Mouse (Mus musculus) cerebellum, postnatal 25 days (tissue): ENCODE results near the gene Kcnip2.

Experiments
- DNase-seq, 2 experiments: peaks; one replicate each; pipeline ENCODE4 v3.0.0; 2021; ENCODE audit warnings: mixed read lengths in 2 of 2

The Kcnip2 gene

DNA sequence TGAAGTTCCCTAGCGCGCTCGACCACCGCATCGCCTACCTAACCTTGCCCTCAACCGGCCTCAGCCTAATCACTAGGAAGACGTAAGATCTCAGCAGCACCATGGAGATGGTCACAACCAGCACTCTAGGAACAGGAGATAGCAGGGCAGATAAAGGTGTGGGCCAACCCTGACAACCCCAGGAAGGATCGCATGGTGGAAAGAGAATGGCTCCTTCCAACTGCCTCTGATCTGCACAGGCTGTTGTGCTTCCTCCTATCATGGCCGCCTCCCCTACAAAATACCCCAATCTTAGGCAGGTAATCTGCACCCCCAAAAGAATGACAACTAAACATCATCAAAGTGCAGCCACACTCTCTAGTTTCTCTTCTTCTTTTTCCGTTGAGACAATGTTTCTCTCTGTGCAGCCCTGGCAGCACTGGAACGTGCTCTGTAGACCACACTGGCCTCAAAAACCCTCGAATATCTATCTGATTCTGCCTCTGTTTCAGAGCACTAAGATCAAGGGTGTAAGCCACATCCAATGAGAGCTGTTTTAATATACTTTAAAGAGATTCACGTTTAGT is 35.4 kb downstream of the Kcnip2 start:
- DNase-seq = no peak

DNA sequence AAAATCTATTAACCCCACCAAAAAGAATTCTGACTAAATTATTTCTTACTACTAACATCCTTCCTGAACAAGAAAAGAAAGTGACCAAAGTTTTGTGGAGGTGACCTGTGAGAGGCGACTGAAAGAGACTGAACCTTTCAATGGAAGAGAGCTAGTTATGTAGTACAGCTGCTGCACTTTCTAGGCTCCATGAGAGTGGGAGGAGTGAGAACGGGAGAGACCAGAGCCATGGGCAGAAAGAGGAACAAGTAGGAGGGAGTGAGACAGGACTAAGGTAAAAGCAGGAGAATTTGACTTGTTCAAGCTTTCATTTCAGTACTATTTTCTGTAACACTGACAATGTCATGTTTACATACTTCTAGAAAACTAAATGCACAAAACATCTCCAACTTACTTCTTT is 40.4 kb downstream of the Kcnip2 start:
- DNase-seq = no peak

GRCm38 (mm10) chr19:45771501-45771900 is 44.4 kb downstream of the Kcnip2 start:
- DNase-seq = no peak

- DNase-seq = no peak
Measured at GRCm38 (mm10) chr19:45760810-45761209, 55.1 kb downstream of the Kcnip2 start.

DNA sequence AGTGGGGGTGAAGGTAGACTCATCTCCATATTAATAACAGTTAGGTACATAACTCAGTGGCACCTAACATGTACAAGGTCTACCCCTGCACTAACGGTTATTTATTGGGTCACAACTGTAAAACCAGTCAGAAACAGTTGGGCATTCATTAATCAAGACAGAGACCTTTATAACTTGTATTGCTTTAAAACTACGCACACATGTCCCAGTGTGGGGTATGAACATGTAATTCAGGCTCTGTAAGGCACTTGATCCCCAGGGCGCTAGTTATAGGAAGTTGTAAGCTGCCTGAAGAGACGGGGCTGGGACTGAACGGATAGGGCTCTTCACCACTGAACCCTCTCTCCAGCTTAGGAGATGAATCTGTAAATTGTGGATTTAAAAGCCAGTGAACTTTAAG is 57.2 kb downstream of the Kcnip2 start:
- DNase-seq = no peak

DNA sequence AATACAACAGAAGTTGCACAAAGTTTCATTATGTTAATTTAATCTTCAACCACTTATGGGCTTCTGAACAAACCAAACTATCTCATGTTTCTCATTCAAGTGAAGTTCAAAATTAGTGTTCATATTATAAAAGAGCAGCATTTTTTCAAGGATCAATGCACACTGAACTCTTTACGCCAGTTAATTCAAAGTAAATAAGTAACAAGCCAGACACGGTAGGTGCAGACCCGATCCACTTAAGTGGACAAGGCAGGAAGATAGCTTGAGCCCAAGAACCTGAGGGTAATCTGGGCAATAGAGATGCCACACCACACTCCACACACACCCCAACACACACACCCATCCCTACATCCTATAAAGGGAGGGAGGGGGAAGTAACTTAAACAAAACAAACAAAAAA is 62.3 kb downstream of the Kcnip2 start:
- DNase-seq = no peak

DNA sequence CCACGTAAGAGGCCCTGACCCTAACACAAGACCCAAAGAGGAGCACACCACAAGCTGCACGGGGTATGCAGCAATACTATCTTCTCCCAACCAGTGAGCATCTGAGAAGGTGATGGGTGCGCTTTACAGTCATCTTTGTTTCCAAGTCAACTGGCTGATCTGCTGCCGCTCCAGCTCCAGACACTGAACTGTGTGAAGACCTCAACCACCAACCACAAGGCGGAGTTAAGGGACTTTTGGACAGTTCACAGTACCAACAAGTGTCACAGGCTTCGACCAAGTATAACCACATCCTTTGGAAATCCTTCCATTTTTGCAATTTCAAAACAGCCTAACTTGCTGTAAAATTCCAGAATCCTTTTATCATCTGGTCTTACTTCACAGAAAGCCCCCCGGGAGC is 64.0 kb downstream of the Kcnip2 start:
- no peak for DNase-seq

DNA sequence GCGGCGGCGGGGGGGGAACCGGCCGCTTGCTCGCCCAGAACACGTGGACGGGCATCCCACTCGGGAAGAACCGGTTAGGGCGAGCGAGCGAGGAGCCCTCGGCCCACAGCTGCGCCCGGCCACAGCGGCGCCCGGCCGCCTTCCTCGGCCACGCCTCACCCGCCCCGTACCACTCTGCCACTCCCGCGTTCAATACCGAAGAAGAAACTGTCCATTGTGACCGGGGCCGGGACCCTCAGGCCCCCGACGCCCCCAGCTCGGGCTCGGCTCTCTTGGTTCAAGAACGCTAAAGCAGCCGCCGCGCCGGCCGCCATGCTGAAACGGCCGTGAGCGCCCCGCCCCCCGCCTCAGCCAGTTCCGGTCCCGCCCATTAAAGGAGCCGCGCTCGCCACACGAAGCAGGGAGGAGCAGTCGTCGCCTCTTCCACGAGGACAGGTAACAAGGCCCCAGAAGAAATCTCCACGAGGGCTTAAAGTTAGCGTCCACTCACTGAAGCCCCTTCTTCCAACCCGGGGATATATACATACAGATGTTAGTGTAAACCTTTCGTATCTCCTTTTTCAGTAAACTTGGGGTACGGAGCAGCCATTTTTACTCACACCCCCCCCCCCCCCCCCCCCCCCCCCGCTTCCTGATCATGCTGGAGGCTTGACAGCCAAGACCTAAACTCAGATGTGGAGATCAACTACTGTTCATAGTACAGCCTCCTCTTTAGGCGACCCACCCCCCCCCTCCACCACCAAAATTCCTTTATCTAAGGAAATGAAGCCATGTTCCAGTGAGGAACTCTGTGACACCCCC is 66.4 kb downstream of the Kcnip2 start, which contains the start of gene Npm3:
Npm3 (minus strand) TSS at position 349 of the 801 bp plus-strand sequence.
- peak; percentile 74 to 88 for DNase-seq

- peak; percentile 24 to 27 for DNase-seq
Measured at GRCm38 (mm10) chr19:45748691-45749242, 67.1 kb downstream of the Kcnip2 start.

DNA sequence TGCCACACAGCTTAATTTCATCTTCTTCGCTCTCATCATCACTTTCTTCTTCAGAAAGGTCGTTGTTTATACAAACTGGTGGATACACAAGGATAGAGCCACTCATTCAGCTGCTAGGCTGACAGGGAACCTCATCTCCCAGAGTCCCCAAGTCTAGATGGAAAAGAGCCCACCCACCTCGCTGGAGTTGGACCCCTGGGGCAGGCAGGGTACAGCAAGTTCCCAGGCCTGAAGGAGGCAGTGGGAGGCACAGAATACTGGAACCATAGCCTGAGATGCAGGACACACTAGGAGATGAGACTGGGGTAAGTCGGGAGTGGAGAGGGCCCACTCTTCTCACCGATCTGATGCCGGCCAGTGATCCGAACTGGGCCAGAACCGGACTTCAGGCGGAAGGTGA is 67.7 kb downstream of the Kcnip2 start:
- no peak for DNase-seq

- peak; percentile 88 to 91 for DNase-seq
Measured at GRCm38 (mm10) chr19:45747028-45747867, 68.6 kb downstream of the Kcnip2 start.

DNA sequence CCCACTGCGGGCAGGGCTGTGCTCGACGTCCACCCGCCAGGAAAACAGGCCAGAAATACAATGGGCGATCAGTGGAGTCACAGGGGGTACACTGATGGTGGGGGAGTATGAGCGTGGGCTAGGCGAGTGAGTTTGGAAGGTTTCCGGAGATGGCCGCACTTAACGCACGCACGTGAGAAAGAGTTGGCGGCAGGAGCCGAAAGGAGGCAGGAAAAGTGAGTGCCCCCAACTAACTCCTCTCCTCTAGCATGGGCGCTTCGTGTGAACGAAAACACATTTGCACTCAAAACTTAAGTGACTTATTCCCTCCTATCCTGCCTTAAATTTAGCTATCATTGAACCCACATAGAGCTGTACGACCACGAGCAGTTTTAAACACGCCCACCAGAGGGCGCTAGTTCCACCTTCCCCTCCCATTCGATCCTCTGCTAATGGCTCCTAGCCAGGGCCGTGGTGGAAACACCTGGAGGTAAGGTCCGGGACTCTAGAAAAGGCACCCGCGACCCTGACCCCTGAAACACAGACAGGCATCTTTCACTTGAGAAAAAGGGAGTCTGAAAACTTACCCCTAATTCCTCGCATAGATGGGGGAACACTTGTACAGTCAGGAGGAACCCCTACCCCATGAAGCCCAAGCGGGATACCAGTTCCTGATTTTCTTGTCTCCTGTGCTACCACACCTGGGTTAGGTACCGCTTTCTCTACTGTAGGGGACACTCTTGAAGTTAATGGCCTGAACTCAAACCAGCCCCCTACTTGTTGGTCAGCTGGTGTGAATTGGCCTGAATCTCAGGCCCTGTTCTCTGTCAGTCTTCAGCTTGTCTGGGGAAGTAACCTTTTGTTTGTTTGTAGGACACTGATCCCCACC is 69.5 kb downstream of the Kcnip2 start:
- DNase-seq = peak; percentile 78 to 87

DNA sequence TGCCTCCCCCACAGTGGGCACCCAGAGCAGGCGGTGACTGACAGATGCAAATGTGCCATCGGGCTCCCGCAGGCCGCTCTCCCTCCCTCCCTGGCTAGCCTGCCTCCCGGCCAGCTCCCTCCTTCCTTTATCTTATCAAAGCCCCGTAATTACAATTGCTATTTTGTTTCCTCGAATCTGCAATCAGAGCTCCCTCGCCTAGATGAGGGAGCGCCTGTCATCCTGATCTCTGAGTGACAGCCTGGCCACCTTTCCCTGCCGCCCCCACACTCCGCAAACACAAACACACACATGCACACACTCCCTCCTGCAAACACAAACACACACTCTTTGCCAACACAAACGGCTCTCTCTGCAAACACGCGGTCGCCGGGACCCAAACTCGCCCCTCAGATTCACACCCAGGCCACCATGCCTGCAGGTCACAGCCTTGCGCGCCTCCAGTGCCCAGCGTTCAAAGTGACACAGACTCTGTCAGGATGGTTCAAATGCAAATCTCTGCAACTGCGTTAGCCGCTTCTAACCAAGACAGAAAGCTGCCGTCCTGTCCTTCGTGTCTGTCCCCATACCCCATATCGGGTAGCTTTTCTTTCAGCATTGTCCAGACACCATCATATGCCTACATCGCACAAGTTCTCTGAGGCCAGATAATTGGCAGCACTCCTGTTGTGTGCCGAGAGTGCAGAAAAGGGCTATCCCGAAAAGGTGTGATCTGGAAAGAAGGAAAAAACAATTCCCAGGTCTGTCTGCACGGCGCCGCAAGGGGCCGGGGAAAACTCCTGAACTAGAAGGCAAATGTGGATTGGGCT is 70.3 kb downstream of the Kcnip2 start:
- no peak for DNase-seq

DNA sequence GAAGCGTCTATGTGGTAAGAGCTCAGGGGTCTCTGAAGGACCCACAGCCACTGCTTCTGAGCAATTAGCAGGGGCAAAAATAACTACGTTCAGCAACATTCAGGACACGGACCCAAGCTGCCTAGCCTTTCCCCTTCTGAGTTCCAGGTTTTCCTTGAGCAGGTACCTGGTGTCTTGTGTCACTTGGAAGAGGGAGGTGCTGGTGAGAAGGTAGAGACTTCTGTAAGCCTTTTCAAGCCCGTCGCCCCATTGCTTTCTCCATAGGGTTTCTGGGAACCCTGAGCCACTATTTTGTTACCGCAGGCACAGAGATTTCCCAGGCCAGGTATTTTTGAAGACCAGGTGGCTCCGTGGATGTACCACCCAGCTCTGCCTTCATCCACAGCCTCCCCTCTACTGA is 72.2 kb downstream of the Kcnip2 start:
- no peak for DNase-seq

DNA sequence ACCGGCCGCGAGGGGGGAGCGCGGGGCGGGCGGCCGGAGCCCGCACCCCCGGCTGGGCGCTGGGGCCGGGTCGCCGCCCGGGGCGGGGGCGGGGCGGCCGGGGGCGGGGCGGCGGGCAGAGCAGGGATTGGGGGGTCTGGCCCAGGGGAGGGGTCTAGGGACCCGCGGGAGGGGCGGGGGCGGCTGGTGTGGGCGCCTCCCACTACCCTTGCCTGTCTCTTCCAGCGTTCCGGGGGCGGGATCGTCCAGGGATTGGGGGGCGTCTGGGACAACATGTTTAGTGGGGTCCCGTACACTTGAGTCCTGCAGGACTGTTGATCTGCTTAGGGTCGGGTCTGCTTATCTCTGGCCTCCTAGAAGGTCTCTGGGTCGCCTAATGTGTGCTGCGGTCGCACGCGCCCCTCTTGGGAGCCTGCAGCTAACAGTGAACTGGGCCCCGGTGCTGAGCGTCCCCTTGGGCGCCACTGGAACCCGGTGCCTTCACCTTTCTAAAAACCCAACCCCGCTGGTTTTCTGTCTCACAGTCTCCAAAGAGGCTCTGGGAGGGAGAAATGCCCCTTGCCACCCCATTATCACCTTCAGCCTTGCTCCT is 72.8 kb downstream of the Kcnip2 start:
- DNase-seq = no peak

GRCm38 (mm10) chr19:45742218-45742983 is 73.5 kb downstream of the Kcnip2 start, which contains the start of gene Fgf8:
Fgf8 (minus strand) TSS chr19:45742915.
- DNase-seq = peak; percentile 17 to 26
